Mouse (Mus musculus): ENCODE results near the gene Msrb2.

DNA sequence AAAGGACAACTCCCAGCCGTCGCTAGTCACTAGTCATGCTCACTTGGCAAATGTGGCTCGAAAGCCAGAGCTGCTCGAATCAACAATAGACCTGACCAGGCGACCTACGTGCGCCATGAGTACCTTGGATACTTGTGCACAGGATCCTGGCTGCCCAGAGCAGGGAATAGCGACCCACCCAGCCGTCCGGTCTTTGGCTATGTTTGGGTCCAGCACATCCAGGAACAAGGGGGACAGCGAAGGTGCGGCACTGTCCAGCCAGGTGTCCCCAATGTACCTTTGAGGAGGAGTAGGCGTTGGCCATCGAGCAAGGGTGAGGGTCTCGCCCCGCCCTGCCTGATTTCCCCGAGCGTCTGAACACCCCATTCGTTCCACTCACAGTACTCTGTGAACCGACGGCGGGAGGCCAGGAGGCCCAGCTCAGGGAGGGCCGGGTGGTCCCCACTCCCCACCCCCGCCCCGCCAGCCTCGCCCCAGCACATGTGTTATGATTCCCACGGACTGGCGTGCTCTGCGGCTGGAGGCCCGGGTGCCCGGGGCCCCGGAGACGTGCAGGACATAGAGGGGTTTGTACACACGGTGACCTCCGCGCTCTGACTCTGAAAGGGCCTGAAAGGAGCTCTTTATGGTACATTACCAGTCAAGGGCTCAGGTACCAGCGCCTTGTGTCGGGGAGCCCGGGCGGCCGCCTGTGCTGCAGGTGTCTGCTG lies 60.5 kb downstream of the Msrb2 start:
- no peak for TF ChIP-seq CTCF (IDR thresholded peaks at IDR 0.05; ENCODE audit: low read depth)
- no peak for TF ChIP-seq EP300 (IDR thresholded peaks at IDR 0.05; ENCODE audit: low read depth)

Measured in liver, postnatal 0 days (tissue).